Mouse (Mus musculus): ENCODE measurements around the gene Esr1. TPM values are rescaled to one million over a fixed set of nuclear protein-coding genes. Genes with fewer than 3 reads are reported as not detected.
"Not testable (repeated sequence)": the region's sequence is repeated elsewhere in the genome, so short reads cannot be mapped to it uniquely, and the experiment has no call there.

The Esr1 gene
- polyA plus RNA-seq (2017; shearing (Covaris generic)) = 1 to 10 TPM; 1.3 to 6.4 (median 4.4) TPM

DNA sequence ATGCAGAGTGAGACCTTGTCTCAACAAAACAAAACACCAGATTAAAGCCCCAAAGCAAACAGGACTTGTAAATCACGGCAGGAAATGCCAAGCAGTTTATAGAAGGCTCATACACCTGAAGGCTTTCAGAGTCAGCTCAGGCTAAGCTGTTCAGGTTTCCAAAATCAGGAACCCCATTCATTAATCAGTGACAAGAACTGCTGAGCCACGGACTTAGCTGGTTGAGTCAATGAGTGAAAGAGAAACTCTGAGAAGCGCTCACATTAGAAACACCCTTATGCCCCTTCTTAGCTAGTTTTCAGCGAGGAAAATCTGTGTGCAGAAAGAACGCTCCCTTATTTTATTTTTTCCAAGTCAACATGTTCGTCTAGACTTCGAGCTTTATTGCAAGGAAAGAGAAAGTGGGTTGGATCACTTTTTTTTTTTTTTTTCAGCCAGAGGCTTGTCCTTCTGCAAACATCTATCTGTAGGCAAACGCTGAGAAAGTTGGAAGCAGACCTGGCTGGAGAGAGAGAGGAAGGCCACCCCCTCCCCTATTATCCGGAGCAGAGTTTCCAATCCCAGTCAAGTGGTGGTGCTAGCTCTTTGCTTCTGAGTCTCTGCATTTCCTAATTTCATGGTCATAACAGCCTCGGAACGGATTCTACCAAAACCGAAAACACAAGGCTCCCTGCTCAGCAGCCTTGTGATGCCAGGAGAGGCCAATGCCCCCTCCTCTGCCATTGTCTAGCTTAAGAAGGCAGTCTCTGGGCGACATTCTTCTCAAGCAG lies at the start of gene Esr1:
TSS of gene Esr1 (plus strand) at position 208 of the 770 bp plus-strand sequence.
- ATAC-seq = peak; percentile 34

- ATAC-seq = no peak
Measured at GRCm38 (mm10) chr10:4565148-4565547, 46.2 kb upstream of the Esr1 start.

GRCm38 (mm10) chr10:4570778-4571177 lies 40.6 kb upstream of the Esr1 start:
- no peak for ATAC-seq

GRCm38 (mm10) chr10:4571304-4571703 lies 40.1 kb upstream of the Esr1 start:
- ATAC-seq = no peak

- ATAC-seq = no peak
Measured at GRCm38 (mm10) chr10:4581905-4582304, 29.5 kb upstream of the Esr1 start.

DNA sequence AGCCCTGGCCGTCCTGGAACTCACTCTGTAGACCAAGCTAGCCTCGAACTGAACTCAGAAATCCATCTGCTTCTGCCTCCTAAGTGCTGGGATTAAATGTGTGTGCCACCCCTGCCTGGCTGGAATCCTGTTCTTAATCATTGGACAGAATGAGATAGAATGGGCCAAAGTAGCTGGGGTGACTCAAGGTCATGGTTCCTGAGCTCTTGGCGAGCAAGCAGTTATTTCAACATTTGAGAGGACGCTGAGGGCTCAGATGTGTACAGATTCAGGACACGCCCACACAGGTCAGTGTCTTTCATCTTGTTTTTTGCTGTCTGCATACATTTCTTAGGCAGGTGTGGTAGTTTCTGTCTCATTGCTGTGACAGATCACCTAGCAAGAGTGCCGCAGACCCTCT lies 24.7 kb upstream of the Esr1 start:
- ATAC-seq = no peak

GRCm38 (mm10) chr10:4589576-4589975 lies 21.8 kb upstream of the Esr1 start:
- no peak for ATAC-seq

DNA sequence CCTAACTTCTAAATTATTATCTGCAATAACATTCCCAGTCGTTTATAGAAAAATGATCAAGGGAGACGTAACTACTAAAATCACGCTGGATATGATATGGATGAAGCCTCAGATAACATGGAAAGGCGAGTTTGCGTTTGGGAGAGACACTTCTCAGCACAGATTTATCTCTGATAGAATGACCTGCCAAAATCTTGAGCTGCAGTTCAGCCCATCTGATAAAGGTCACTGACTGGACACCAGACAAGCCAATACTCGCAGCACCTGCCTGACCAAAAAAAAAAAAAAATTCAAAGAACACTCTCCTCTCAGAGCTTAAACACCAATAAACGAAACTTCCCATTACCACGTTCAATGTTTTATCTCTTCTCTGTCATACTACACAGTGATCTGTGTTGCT lies 20.4 kb upstream of the Esr1 start:
- no peak for ATAC-seq

GRCm38 (mm10) chr10:4593828-4594227 lies 17.6 kb upstream of the Esr1 start:
- peak; percentile 66 for ATAC-seq

DNA sequence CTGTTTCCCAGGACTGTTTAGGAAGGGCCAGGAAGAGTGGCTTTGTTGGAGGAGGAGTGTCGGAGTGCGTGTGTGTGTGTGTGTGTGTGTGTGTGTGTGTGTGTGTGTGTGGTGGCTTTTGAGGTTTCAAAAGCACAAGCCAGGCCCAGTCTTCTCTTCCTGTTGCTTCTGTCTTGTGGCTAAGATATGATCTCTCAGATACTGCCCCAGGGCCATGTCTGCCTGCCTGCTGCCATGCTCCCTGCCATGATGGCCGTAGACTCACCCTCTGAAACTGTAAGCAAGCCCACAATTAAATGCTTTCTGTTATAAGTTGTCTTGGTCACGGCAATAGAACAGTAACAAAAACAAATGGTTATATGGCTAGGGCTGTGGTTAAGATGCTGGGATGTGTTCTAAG lies 14.2 kb upstream of the Esr1 start:
- no peak for ATAC-seq

- ATAC-seq = peak; percentile 82
Measured at GRCm38 (mm10) chr10:4598244-4598842, 13.1 kb upstream of the Esr1 start.

GRCm38 (mm10) chr10:4598916-4599315 lies 12.5 kb upstream of the Esr1 start:
- no peak for ATAC-seq

GRCm38 (mm10) chr10:4599591-4599990 lies 11.8 kb upstream of the Esr1 start:
- no peak for ATAC-seq

DNA sequence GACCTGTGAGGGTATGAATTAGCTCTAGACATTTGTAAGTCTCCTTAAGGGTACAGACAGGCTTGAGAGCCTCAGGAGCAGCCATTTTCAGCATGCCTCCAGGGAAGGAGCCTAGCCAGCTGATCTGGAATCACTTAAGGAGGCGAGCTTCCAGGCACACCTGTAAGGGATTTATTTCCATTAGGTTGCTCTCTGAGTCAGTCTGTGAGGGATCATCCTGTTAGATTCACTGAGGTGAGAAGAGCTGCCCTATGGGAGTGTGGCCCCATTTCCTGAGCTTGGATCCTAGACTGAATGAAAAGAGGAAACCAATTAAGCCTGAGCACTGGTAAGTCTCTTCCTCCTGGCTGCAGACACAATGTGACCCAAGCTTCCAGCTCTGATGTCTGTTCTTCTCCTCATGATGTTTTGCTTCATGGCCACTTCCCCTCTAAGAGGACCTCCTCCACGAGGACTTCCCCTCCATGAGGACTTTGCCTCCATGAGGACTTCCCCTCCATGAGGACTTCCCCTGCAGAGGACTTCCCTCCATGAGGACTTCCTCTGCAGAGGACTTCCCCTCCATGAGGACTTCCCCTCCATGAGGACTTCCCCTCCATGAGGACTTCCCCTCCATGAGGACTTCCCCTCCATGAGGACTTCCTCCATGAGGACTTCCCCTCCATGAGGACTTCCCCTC lies 10.5 kb upstream of the Esr1 start:
- ATAC-seq = no peak

GRCm38 (mm10) chr10:4601612-4602011 lies 9.8 kb upstream of the Esr1 start:
- not testable (repeated sequence) for ATAC-seq

GRCm38 (mm10) chr10:4602466-4602865 lies 8.9 kb upstream of the Esr1 start:
- no peak for ATAC-seq

GRCm38 (mm10) chr10:4604527-4605209 lies 6.7 kb upstream of the Esr1 start:
- ATAC-seq = no peak

DNA sequence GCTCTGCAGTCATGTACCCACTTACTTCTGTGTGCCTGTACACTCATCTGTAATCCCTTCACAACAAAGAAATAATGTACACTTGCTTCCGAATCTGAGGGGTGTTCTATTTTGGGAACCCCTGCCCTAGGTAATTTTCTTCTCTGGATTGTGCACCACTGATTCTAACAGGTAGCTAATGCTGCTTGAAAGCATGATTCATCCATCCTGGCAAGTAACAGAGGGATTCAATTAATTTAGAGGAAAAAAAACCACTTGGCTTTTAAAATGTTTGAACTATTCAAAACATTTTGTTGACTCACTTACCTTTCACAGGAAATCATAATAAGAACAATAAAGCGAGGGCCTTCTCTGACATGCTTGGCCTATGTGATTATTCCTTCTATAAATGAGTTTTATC lies 1.2 kb upstream of the Esr1 start:
- ATAC-seq = no peak

- ATAC-seq = peak; percentile 72
Measured at GRCm38 (mm10) chr10:4612313-4613036, 1.1 kb downstream of the Esr1 start.

DNA sequence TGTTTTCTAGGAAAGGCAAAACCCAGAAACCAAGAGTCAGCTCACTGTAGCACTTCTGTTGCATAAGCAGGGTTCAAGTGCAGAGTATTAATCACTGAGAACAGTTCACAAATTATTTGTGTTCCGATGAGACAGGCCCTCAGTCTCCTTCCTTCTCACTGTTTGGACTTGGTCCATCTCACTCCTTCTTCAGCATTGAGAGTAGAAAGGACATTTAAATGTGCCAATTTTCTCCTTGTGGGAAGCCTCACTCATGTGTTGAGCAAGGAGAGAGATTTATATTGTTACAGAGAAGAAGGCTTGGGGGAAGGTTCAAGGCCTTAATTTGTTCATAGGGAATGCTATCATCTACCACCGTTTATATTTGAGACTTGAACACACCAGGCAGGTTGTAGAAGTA lies 6.6 kb downstream of the Esr1 start:
- no peak for ATAC-seq

DNA sequence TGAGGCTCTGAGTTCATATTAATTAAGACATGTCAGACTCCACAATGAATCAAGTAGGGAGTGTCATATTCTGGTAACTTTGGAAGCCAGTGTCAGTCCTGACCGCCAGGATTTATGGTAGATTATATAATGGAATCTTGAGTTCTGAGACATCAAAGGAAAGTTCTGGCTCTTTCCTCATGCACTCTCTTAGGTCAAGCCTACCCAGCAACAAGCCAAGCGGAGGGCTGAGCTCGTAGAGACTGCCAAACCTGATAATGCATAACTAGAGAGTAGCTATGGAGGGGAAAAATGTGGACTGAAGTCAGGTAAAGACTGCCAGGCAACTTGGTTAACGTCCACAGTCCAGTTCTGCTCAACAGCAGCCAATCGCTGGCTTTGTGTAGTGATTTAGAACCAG lies 7.3 kb downstream of the Esr1 start:
- ATAC-seq = no peak

DNA sequence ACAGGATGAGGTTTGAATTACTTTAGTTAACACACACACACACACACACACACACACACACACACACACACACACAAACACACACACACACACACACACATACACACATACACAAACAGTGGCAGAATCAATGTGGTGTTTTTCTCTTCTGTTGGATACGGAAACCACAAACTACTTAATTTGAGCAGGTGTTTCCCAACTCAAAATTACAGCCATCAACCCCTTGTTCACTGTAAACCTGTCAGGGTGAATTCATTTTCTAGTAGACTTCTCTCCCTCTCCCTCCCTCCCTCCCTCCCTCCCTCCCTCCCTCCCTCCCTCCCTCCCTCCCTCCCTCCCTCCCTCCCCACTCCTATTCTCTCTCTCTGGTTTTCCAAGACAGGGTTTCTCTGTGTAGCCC lies 8.0 kb downstream of the Esr1 start:
- not testable (repeated sequence) for ATAC-seq
